Mouse (Mus musculus) liver, embryonic 14 days (tissue): ENCODE measurements around the gene Fnbp1. TPM values are rescaled to one million over a fixed set of nuclear protein-coding genes. Genes with fewer than 3 reads are reported as not detected.

Source experiments
- polyA plus RNA-seq: library from polyadenylated mRNA; depleted of rRNA; stranded (reverse); fragments of >200 nt; gene quantifications from 2 replicates; pipeline ENCODE4 v1.2.3, GENCODE M21; 2012; rRNA removed

The Fnbp1 gene
- 6.8 and 7.6 TPM in 2 replicates for polyA plus RNA-seq

GRCm38 (mm10) chr2:31141867-31142454 is at the start of gene Fnbp1:
Gene Fnbp1 (minus strand): TSS chr2:31142008.

DNA sequence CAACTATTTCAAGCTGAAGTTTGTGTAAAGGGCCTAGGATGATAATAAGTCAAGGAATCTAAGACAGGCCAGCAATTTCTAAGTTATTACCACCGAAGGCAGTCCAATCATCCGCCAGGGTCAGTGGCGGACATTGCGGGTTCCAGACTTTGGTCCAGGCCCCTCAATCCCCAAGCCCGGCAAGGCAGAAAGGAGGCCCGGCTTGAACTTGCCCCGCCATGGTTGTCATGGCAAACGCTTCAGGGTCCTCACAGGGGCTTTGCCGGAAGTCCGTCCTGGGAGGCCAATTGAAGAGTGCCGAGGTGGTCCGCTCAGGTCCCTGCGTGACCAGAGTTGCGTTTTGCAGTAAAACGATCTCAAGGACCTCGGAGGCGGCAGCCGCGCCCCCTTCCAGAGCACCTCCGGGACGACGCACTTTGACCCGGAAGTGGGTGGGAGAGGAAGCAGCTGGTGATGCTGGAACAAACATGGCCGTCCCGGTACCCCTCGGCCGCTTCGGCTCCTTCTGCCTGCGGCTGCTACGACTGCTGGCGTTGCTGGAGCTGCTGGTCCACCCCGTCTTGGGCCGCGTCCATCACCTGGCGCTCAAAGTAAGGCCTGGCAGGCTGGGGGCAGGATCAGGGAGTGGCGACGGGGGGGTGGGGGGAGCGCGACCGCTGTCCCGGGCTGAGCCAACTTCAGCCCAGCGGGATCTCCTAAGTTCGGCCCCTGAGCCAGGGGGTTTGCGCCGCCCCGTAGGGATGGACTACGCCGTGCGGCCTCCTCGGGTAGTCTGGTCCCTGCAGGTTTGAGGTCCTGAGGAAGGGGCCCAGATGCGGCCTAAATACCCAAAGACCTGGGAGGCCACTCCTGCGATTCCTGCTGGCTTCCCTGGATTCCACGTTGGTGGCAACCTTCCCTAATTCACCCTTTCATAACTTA is 10.3 kb upstream of the Fnbp1 start, which contains the start of gene Gpr107:
TSS of gene Gpr107 (plus strand) at position 425 of the 921 bp plus-strand sequence.

GRCm38 (mm10) chr2:30981790-30982513 is 159.9 kb downstream of the Fnbp1 start, which contains the start of the genes BC005624 and Usp20:
Gene BC005624 (minus strand): TSS chr2:30982201.
Gene Usp20 (plus strand): TSS chr2:30982279.

Other genes with a start within 250 kb of the Fnbp1 start
- gene Ptges, start 212.1 kb downstream of the Fnbp1 start, polyA plus RNA-seq: 0.11 and 0.12 TPM in 2 replicates
- gene Tor1b, start 189.0 kb downstream of the Fnbp1 start, polyA plus RNA-seq: 14.1 and 16.4 TPM in 2 replicates
- 24.6 and 30.5 TPM in 2 replicates for gene Tor1a, start 174.1 kb downstream of the Fnbp1 start, polyA plus RNA-seq
- gene BC005624, start 159.8 kb downstream of the Fnbp1 start, polyA plus RNA-seq: 26.6 and 28.3 TPM in 2 replicates
- gene Usp20, start 159.7 kb downstream of the Fnbp1 start, polyA plus RNA-seq: 2.3 and 2.8 TPM in 2 replicates
- gene Gpr107, start 10.3 kb upstream of the Fnbp1 start, polyA plus RNA-seq: 5.4 and 5.9 TPM in 2 replicates
- gene Ncs1, start 103.8 kb upstream of the Fnbp1 start, polyA plus RNA-seq: 0.37 and 0.45 TPM in 2 replicates
- 0.20 TPM in 2 replicates for gene Hmcn2, start 172.4 kb upstream of the Fnbp1 start, polyA plus RNA-seq